ENCODE assay signal across 8 mouse cellular contexts in genomic region chr8:11310049-11310448, GRCm38 (mm10). TPM values are rescaled to one million over a fixed set of nuclear protein-coding genes. Genes with fewer than 3 reads are reported as not detected.
A peak's percentile ranks its signal among the peaks of the same experiment; 100 is the strongest.
DNase-seq lines count a peak whose midpoint lies in the region; ATAC-seq and TF ChIP-seq lines count a peak whose summit lies in the region.

No protein-coding gene starts in this region.

- no peaks in the 10 kb centered on the region for H3K9me3 ChIP-seq in lung, embryonic 15.5 days
- no peaks in the 10 kb centered on the region for H3K9me3 ChIP-seq in intestine, embryonic 14.5 days (ENCODE audit: control insufficient read depth, low read length)
- no peaks in the 10 kb centered on the region for H3K9me3 ChIP-seq in stomach, embryonic 14.5 days (ENCODE audit: control insufficient read depth, low read depth, low read length)

- H3K79me2 ChIP-seq in heart, adult 2 months (replicated peaks; ENCODE audit: control insufficient read depth, insufficient read depth, low read length): peaks cover 8% of the 10 kb centered on the region

- no peak for TF ChIP-seq POLR2A in heart, adult 2 months (IDR thresholded peaks at IDR 0.05; ENCODE audit: insufficient read depth, low read depth, low read length)

- H3K27ac ChIP-seq in heart, adult 2 months: peak overlapping the region; percentile 100
- H3K27ac ChIP-seq in lung, embryonic 15.5 days: peak overlapping the region; percentile 35
- no peak overlapping the region for H3K27ac ChIP-seq in intestine, embryonic 14.5 days (ENCODE audit: low read depth)
- H3K27ac ChIP-seq in stomach, embryonic 14.5 days (ENCODE audit: low read length): no peak overlapping the region

- TF ChIP-seq EP300 in heart, adult 2 months (IDR thresholded peaks at IDR 0.05; ENCODE audit: insufficient read depth, low read depth, low read length): no peak

- peak overlapping the region; percentile 99 for H3K4me3 ChIP-seq in heart, adult 2 months
- peak overlapping the region; percentile 77 for H3K4me3 ChIP-seq in lung, embryonic 15.5 days
- 0 out of 2 replicates have a peak overlapping the region, but pooled peaks have one; percentile 79 for H3K4me3 ChIP-seq in intestine, embryonic 14.5 days (ENCODE audit: low read depth, low read length)
- H3K4me3 ChIP-seq in stomach, embryonic 14.5 days (ENCODE audit: low read depth, low read length): peak overlapping the region; percentile 71; the same call in 1 of the 2 replicates

- intact Hi-C loops in heart, adult 2 months (cut with DNase I): loop anchor here (2.0 kb wide), 1 partner anchor 27 kb away; no protein-coding TSS in a partner anchor
- intact Hi-C loops in heart, postnatal 36 days (cut with DNase I): loop anchor here (2.0 kb wide), 1 partner anchor 31 kb away; no protein-coding TSS in a partner anchor

- TF ChIP-seq CTCF in heart, adult 2 months (IDR thresholded peaks at IDR 0.05): no peak

- no peak for ATAC-seq in lung, embryonic 15.5 days (ENCODE audit: borderline replicate concordance, extremely low read depth, low FRiP score, low TSS enrichment)
- no peak for ATAC-seq in intestine, embryonic 14.5 days (replicated peaks; ENCODE audit: low FRiP score, low TSS enrichment, low read depth)
- ATAC-seq in stomach, embryonic 14.5 days (ENCODE audit: insufficient number of reproducible peaks, insufficient read depth, low FRiP score, low read depth): no peak

- peak overlapping the region; percentile 30; the same call in 1 of the 2 replicates for H3K9ac ChIP-seq in heart, adult 2 months (ENCODE audit: low read depth, low read length)
- H3K9ac ChIP-seq in lung, embryonic 15.5 days: peak overlapping the region; percentile 90; the same call in 1 of the 2 replicates
- no peak overlapping the region for H3K9ac ChIP-seq in intestine, embryonic 14.5 days (ENCODE audit: low read length)
- no peak overlapping the region for H3K9ac ChIP-seq in stomach, embryonic 14.5 days (replicated peaks; ENCODE audit: low read depth, low read length)

- 26% methylated on average over 2 of the region's 2 CpGs for WGBS in heart, adult 2 months
- WGBS in lung, embryonic 15.5 days: 55% methylated on average over 2 of the region's 2 CpGs
- 56% methylated on average over 2 of the region's 2 CpGs for WGBS in intestine, embryonic 14.5 days
- WGBS in stomach, embryonic 14.5 days: 72% methylated on average over 2 of the region's 2 CpGs

- peaks cover 31% of the 10 kb centered on the region for H3K4me1 ChIP-seq in heart, adult 2 months (ENCODE audit: control insufficient read depth, insufficient read depth, low read length)
- H3K4me1 ChIP-seq in lung, embryonic 15.5 days: peaks cover 62% of the 10 kb centered on the region
- H3K4me1 ChIP-seq in intestine, embryonic 14.5 days (replicated peaks; ENCODE audit: control insufficient read depth, insufficient read depth, low read length): peaks cover 20% of the 10 kb centered on the region; the same call in 1 of the 2 replicates
- peaks cover 16% of the 10 kb centered on the region for H3K4me1 ChIP-seq in stomach, embryonic 14.5 days (ENCODE audit: control insufficient read depth, insufficient read depth, low read length)

- DNase-seq in heart, adult 2 months: no peak
- no peak for DNase-seq in heart, postnatal 36 days
- no peak for DNase-seq in lung, postnatal 4 days
- no peak for DNase-seq in intestine, embryonic 14.5 days (ENCODE audit: low spot score)
- DNase-seq in cerebellum, adult 11 months: no peak
- DNase-seq in cerebellum, postnatal 4 days (ENCODE audit: low spot score in 2 of 2): no peak

- no peaks in the 10 kb centered on the region for H3K27me3 ChIP-seq in heart, adult 2 months (ENCODE audit: control insufficient read depth, insufficient read depth, low read length)
- H3K27me3 ChIP-seq in lung, embryonic 15.5 days: no peaks in the 10 kb centered on the region
- no peaks in the 10 kb centered on the region for H3K27me3 ChIP-seq in intestine, embryonic 14.5 days (replicated peaks; ENCODE audit: control insufficient read depth, insufficient read depth, low read length)
- no peaks in the 10 kb centered on the region for H3K27me3 ChIP-seq in stomach, embryonic 14.5 days (ENCODE audit: control insufficient read depth, insufficient read depth, low read length)

- H3K4me2 ChIP-seq in lung, embryonic 15.5 days: peak overlapping the region; percentile 71
- peak overlapping the region; percentile 72 for H3K4me2 ChIP-seq in intestine, embryonic 14.5 days (ENCODE audit: low read length)
- H3K4me2 ChIP-seq in stomach, embryonic 14.5 days (replicated peaks; ENCODE audit: low read depth, low read length): peak overlapping the region; percentile 82; the same call in 1 of the 2 replicates

- peaks cover 18% of the 10 kb centered on the region for H3K36me3 ChIP-seq in heart, adult 2 months (ENCODE audit: control insufficient read depth, insufficient read depth, low read length)
- H3K36me3 ChIP-seq in lung, embryonic 15.5 days: peaks cover 12% of the 10 kb centered on the region; the same call in 1 of the 2 replicates
- no peaks in the 10 kb centered on the region for H3K36me3 ChIP-seq in intestine, embryonic 14.5 days (ENCODE audit: control insufficient read depth, insufficient read depth, low read length)
- no peaks in the 10 kb centered on the region; the same call in 1 of the 2 replicates for H3K36me3 ChIP-seq in stomach, embryonic 14.5 days (ENCODE audit: control insufficient read depth, insufficient read depth, low read length)

RNA-seq across cellular contexts. Expression of gene Col4a2, which starts 2.6 kb away (rescaled TPM):
- 100 to 1,000 TPM; 139 to 172 TPM for total RNA-seq in heart, adult 2 months (2021)
- polyA plus RNA-seq in heart, adult 2 months (2012; rRNA removed): 104 and 139 TPM in 2 replicates
- 100 to 1,000 TPM; 228 to 282 TPM for total RNA-seq in heart, postnatal 36 days (2021)
- polyA plus RNA-seq in lung, embryonic 15.5 days (2015; fragmentation: Nextera tagmentation; extraction: Ambion mirVana): 121 and 126 TPM in 2 replicates
- polyA plus RNA-seq in intestine, embryonic 14.5 days (2014; fragmentation: Nextera tagmentation; extraction: Ambion mirVana): 52.9 and 58.4 TPM in 2 replicates
- 57.1 and 63.8 TPM in 2 replicates for polyA plus RNA-seq in stomach, embryonic 14.5 days (2014; fragmentation: Nextera tagmentation; extraction: Ambion mirVana)

RNA-seq across cellular contexts. Expression of gene Col4a1, which starts 2.6 kb away (rescaled TPM):
- total RNA-seq in heart, adult 2 months (2021): 100 to 1,000 TPM; 221 to 311 TPM
- polyA plus RNA-seq in heart, adult 2 months (2012; rRNA removed): 258 and 384 TPM in 2 replicates
- 100 to 1,000 TPM; 371 to 526 TPM for total RNA-seq in heart, postnatal 36 days (2021)
- polyA plus RNA-seq in lung, embryonic 15.5 days (2015; fragmentation: Nextera tagmentation; extraction: Ambion mirVana): 335 and 360 TPM in 2 replicates
- polyA plus RNA-seq in intestine, embryonic 14.5 days (2014; fragmentation: Nextera tagmentation; extraction: Ambion mirVana): 228 TPM in 2 replicates
- polyA plus RNA-seq in stomach, embryonic 14.5 days (2014; fragmentation: Nextera tagmentation; extraction: Ambion mirVana): 216 and 233 TPM in 2 replicates

Comparison
In these comparisons a context has a peak if more than half of its experiments do, and no peak if none do; other contexts are left out.
1. H3K27ac ChIP-seq: peak in heart, adult 2 months (single experiment) and lung, embryonic 15.5 days (single experiment); none in intestine, embryonic 14.5 days (single experiment) and stomach, embryonic 14.5 days (single experiment).
2. H3K9ac ChIP-seq: peak in heart, adult 2 months (single experiment) and lung, embryonic 15.5 days (single experiment); none in intestine, embryonic 14.5 days (single experiment) and stomach, embryonic 14.5 days (single experiment).
3. Peak in every context shown above with its lines, with median percentiles within 50 percentile points of each other: H3K4me3 ChIP-seq and H3K4me2 ChIP-seq.